Mouse (Mus musculus) midbrain, embryonic 11.5 days (tissue): Measurements from ENCODE around the gene Tjp2. TPM values are rescaled to one million over a fixed set of nuclear protein-coding genes. Genes with fewer than 3 reads are reported as not detected.
"Not testable (repeated sequence)": the region's sequence is repeated elsewhere in the genome, so short reads cannot be mapped to it uniquely, and the experiment has no call there.

Experiments
- ATAC-seq: fragments of 200-750 bp; cut with Nextera tagmentation; 2 replicates; pipeline ENCODE4 v1.8.0; 2017; ENCODE audit warnings: moderate TSS enrichment, moderate library complexity; ENCODE audit not compliant: low FRiP score
- DNase-seq: peaks from one replicate; pipeline ENCODE4 v3.0.0; 2015; ENCODE audit warnings: low spot score; ENCODE audit errors: missing footprints
- H3K27ac ChIP-seq: fragments of 300-500 bp; sonication (generic); 2 replicates; pipeline ENCODE4 v1.5.1; 2014; ENCODE audit warnings: low read depth, low read length
- H3K27me3 ChIP-seq: fragments of 300-500 bp; sonication (generic); 2 replicates; pipeline ENCODE4 v1.6.1; 2014; ENCODE audit warnings: mild to moderate bottlenecking, low read length, moderate library complexity, mixed read lengths; ENCODE audit not compliant: control insufficient read depth, insufficient read depth
- H3K36me3 ChIP-seq: fragments of 300-500 bp; sonication (generic); 2 replicates; pipeline ENCODE4 v1.6.1; 2014; ENCODE audit warnings: mild to moderate bottlenecking, low read length, moderate library complexity, mixed read lengths; ENCODE audit not compliant: control insufficient read depth, insufficient read depth
- H3K4me1 ChIP-seq: fragments of 300-500 bp; sonication (generic); 2 replicates; pipeline ENCODE4 v1.6.1; 2014; ENCODE audit warnings: low read length; ENCODE audit not compliant: control insufficient read depth, insufficient read depth
- H3K4me2 ChIP-seq: fragments of 300-500 bp; sonication (generic); 2 replicates; pipeline ENCODE4 v1.6.1; 2014; ENCODE audit warnings: mild to moderate bottlenecking, moderate library complexity
- H3K4me3 ChIP-seq: fragments of 300-500 bp; sonication (generic); 2 replicates; pipeline ENCODE4 v1.5.1; 2014; ENCODE audit warnings: low read depth, low read length
- H3K9ac ChIP-seq: fragments of 300-500 bp; sonication (generic); 2 replicates; pipeline ENCODE4 v1.6.1; 2014; ENCODE audit warnings: low read length
- H3K9me3 ChIP-seq: fragments of 300-500 bp; sonication (generic); 2 replicates; pipeline ENCODE4 v1.6.1; 2016; ENCODE audit warnings: low read length; ENCODE audit not compliant: control insufficient read depth
- WGBS: fragments of 180-500 bp; shearing (Covaris S2); extraction: QIAGEN DNeasy Blood & Tissue Kit; methylation state at CpG from one replicate; pipeline ENCODE4 v1.1.7; 2014; 5-methylcytosine and 5-hydroxymethylcytosine counted together
- polyA plus RNA-seq: library from polyadenylated mRNA; unstranded; fragments of >200 nt; fragmentation: Nextera tagmentation; extraction: Ambion mirVana; gene quantifications from 2 replicates; pipeline ENCODE4 v1.2.1, GENCODE M21; 2014

Tjp2 gene
- polyA plus RNA-seq, 1 experiment from 2014 or later: 23.0 TPM

DNA sequence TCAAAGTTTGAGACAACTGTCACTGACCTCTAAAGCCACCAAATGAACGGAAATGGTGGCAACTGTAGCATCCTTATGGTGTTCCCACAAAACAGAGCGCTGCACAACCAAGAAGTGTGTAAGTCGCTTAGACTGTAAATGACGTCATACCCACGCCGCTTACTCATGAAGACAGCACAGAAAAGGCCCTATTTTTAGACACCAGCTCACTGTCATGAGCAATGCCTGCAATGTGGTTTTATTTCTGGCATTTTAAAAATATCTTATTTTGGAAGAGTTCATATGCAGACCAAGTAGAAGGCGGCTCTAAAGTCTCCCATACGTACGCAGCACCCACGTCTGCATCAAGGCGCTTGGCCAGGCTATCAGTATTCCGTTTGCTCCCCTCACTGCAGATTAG, 117.1 kb downstream of the Tjp2 start:
- Histone ChIP-seq H3K4me2 (no peak overlapping the region), H3K4me1 (no peaks in the 10 kb centered on the region), H3K9ac (no peak overlapping the region), H3K36me3 (peaks cover 9% of the 10 kb centered on the region; the same call in 1 of the 2 replicates), H3K9me3 (no peaks in the 10 kb centered on the region), H3K4me3 (no peak overlapping the region), H3K27me3 (no peaks in the 10 kb centered on the region), H3K27ac (no peak overlapping the region)
- DNase-seq (no peak), ATAC-seq (no peak)
- 96% methylated on average over 12 of the region's 12 CpGs for WGBS

DNA sequence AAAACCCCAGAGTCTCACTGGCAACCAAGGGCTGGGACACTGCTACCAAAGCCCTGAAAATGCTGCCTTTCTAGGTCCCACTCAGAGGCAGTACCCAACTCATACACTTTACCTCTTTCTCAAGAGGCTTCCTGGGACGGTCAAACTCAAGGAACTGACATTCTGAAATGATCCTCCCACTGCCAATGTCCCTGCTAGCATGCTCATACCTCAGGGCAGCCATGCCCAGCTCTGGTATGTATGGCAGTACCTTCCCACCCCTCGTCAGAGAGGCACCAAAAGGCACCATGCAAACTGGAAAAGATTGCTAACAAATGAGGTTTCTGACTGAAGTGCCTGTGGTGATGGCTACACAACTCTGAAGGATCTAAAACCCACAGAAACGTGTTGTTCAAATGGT, 121.0 kb downstream of the Tjp2 start:
- no peak overlapping the region for H3K9ac ChIP-seq
- no peaks in the 10 kb centered on the region for H3K9me3 ChIP-seq
- ATAC-seq (no peak), DNase-seq (no peak)
- H3K4me2 ChIP-seq: no peak overlapping the region
- no peaks in the 10 kb centered on the region for H3K4me1 ChIP-seq
- H3K36me3 ChIP-seq: peaks cover 6% of the 10 kb centered on the region
- no peak overlapping the region for H3K4me3 ChIP-seq
- H3K27me3 ChIP-seq: no peaks in the 10 kb centered on the region
- no peak overlapping the region for H3K27ac ChIP-seq
- 82% methylated on average over 3 of the region's 3 CpGs for WGBS

DNA sequence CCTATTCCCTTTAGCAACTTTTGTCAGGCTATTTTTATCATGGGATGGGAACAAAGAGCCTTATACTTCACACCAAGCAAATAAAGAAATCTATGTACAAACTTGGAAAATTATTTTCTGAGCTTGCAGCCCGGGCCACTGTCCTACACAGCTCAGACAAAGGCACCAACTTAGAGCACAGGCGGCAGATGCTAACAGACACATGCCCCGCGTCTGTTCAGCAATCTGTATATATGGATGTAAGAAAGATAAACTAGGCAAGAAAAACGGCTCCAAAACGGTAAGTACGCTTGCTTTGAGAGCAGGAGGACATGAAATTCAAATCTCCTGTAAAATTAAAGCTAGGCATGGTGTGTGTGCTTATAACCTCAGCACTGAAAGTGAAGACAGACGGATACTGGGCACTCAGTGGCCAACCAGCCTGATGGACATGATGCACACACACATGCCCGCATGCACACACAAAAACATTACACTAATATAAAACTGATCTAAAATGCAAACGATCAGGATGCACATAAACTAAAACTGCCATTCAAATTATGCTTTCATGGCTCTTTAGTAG, 122.2 kb downstream of the Tjp2 start:
- 94% methylated on average over 10 of the region's 10 CpGs for WGBS
- Histone ChIP-seq H3K9ac (no peak overlapping the region), H3K4me2 (no peak overlapping the region), H3K9me3 (no peaks in the 10 kb centered on the region), H3K4me3 (no peak overlapping the region), H3K36me3 (peaks cover 3% of the 10 kb centered on the region; the same call in 1 of the 2 replicates), H3K4me1 (no peaks in the 10 kb centered on the region), H3K27me3 (no peaks in the 10 kb centered on the region), H3K27ac (no peak overlapping the region)
- no peak for DNase-seq
- no peak for ATAC-seq

DNA sequence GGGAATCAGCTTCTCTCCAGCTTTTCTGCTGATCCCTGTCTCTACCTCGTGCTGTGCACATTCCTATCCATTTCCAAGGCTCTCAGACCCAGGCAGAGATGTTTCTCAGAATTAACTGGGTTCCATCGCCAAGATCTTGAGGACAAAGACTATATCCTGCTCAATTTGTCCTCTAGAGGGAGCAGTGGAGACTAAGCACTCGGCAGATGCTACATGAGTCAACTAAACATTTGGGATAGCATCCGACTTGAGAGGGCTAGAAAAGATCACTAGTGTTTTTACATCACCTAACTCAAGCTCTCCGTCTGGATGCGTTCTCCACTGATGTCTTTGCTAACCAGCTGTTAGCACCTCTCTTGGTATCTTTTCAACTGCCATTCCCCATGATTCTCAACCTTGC, 123.6 kb downstream of the Tjp2 start:
- H3K27ac ChIP-seq: no peak overlapping the region
- H3K9ac ChIP-seq: no peak overlapping the region
- H3K9me3 ChIP-seq: no peaks in the 10 kb centered on the region
- H3K4me3 ChIP-seq: no peak overlapping the region
- ATAC-seq: no peak
- H3K4me1 ChIP-seq: no peaks in the 10 kb centered on the region
- DNase-seq: no peak
- H3K27me3 ChIP-seq: no peaks in the 10 kb centered on the region
- H3K36me3 ChIP-seq: peaks cover 2% of the 10 kb centered on the region; the same call in 1 of the 2 replicates
- H3K4me2 ChIP-seq: no peak overlapping the region
- 84% methylated on average over 6 of the region's 6 CpGs for WGBS

DNA sequence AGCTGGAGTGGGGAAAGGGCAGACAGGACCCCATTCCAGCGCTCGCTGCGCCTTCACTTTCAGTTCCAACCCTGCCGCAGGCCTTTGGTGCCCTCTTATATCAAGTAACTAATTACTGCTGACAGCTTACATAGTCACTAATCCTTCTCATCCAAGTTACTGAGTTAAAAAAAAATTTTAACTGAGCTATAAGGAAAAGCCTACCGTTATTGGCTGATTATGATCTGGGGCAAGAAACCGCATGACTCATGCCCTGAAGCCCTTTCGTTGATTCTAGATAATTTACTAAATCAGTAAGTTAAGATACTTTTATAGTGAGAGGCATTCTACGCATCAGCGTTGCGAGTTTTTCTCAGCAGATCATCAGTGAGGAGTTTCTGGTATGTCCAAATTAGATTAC, 126.1 kb downstream of the Tjp2 start:
- H3K9ac ChIP-seq: no peak overlapping the region
- DNase-seq: no peak
- H3K27me3 ChIP-seq: no peaks in the 10 kb centered on the region
- ATAC-seq: no peak
- no peak overlapping the region for H3K4me3 ChIP-seq
- H3K27ac ChIP-seq: no peak overlapping the region
- H3K36me3 ChIP-seq: peaks cover 2% of the 10 kb centered on the region; the same call in 1 of the 2 replicates
- 92% methylated on average over 10 of the region's 10 CpGs for WGBS
- H3K4me2 ChIP-seq: no peak overlapping the region
- no peaks in the 10 kb centered on the region for H3K4me1 ChIP-seq
- no peaks in the 10 kb centered on the region for H3K9me3 ChIP-seq

- DNase-seq (no peak), ATAC-seq (no peak)
- H3K36me3 ChIP-seq: peaks cover 2% of the 10 kb centered on the region; the same call in 1 of the 2 replicates
- H3K9me3 ChIP-seq: no peaks in the 10 kb centered on the region
- no peaks in the 10 kb centered on the region for H3K27me3 ChIP-seq
- H3K4me3 ChIP-seq: no peak overlapping the region
- WGBS: 88% methylated on average over 16 of the region's 16 CpGs
- H3K4me1 ChIP-seq: no peaks in the 10 kb centered on the region
- H3K4me2 ChIP-seq: no peak overlapping the region
- H3K27ac ChIP-seq: no peak overlapping the region
- H3K9ac ChIP-seq: no peak overlapping the region
Observed at GRCm38 (mm10) chr19:24097666-24098455, 127.0 kb downstream of the Tjp2 start.

- H3K9ac ChIP-seq, H3K27me3 ChIP-seq, H3K9me3 ChIP-seq: not testable (repeated sequence)
Observed at GRCm38 (mm10) chr19:24092060-24092459, 132.8 kb downstream of the Tjp2 start.

GRCm38 (mm10) chr19:24090366-24090765, 134.5 kb downstream of the Tjp2 start:
- ATAC-seq (no peak), DNase-seq (no peak)
- Histone ChIP-seq H3K4me1 (no peaks in the 10 kb centered on the region), H3K9me3 (no peaks in the 10 kb centered on the region), H3K27ac (no peak overlapping the region), H3K4me3 (no peak overlapping the region), H3K4me2 (no peak overlapping the region), H3K27me3 (no peaks in the 10 kb centered on the region), H3K36me3 (no peaks in the 10 kb centered on the region), H3K9ac (no peak overlapping the region)
- WGBS: 90% methylated on average over 2 of the region's 2 CpGs

More at GRCm38 (mm10) chr19:24092060-24092459, 132.8 kb downstream of the Tjp2 start:
- not testable (repeated sequence) for H3K36me3 ChIP-seq, DNase-seq, H3K4me2 ChIP-seq, H3K4me1 ChIP-seq, H3K27ac ChIP-seq, H3K4me3 ChIP-seq, ATAC-seq
- 77% methylated on average over 8 of the region's 8 CpGs for WGBS

DNA sequence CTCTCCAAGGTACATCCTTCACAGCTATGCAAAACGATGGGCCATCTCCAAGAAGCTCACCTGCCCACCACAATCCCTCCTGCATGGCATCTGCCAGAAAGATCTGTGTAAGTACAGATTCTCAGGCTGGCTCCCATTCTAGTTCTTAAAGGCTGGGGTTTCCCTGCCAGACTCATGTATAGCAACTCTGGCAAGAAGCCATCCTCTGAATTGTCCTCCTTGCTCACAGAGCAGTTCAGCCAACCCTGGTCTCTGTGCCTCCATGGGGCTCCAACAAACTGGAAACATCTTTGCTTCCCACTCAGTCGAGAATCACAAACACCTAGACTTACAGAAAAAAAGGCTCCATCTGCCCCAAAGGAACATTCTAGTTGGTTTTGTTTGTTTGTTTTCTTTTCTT, 139.5 kb downstream of the Tjp2 start:
- no peak for DNase-seq
- WGBS: 79% methylated on average over 2 of the region's 2 CpGs
- Histone ChIP-seq H3K36me3 (no peaks in the 10 kb centered on the region), H3K4me2 (no peak overlapping the region), H3K27me3 (no peaks in the 10 kb centered on the region), H3K27ac (no peak overlapping the region), H3K9ac (no peak overlapping the region), H3K9me3 (no peaks in the 10 kb centered on the region), H3K4me1 (no peaks in the 10 kb centered on the region), H3K4me3 (no peak overlapping the region)
- no peak for ATAC-seq
